Mouse (Mus musculus) spleen, adult 2 months (tissue): ENCODE measurements at regions not wholly inside any gene's neighbourhood (a gene's known extent, or its start where the extent isn't known, plus 50 kb on each side); places are given as distances from the start of the nearest gene placed in this dataset.

ENCODE experiments used
- DNase-seq, 2 experiments: peaks; one replicate each; pipeline versions ENCODE4 v3.0.0 to v3.0.0-alpha.2; 2012 to 2021; ENCODE audit warnings: low spot score in 2 of 2, low read depth in 1 of 2
- H3K27ac ChIP-seq: fragments of 200-500 bp; 2 replicates; pipeline ENCODE4 v1.5.1; 2012; ENCODE audit warnings: low read length, inconsistent platforms; ENCODE audit not compliant: insufficient read depth
- H3K27me3 ChIP-seq: fragments of 200-500 bp; 2 replicates; pipeline ENCODE4 v1.6.1; 2012; ENCODE audit warnings: mild to moderate bottlenecking, moderate library complexity, low read length, inconsistent platforms; ENCODE audit not compliant: control insufficient read depth, insufficient read depth
- H3K36me3 ChIP-seq: fragments of 200-500 bp; 2 replicates; pipeline ENCODE4 v1.6.1; 2012; ENCODE audit warnings: mild to moderate bottlenecking, low read length, inconsistent platforms; ENCODE audit not compliant: control insufficient read depth, insufficient read depth
- H3K4me1 ChIP-seq: fragments of 200-500 bp; 2 replicates; pipeline ENCODE4 v1.6.1; 2011; ENCODE audit warnings: inconsistent platforms; ENCODE audit not compliant: control insufficient read depth, insufficient read depth, insufficient read length
- H3K4me3 ChIP-seq: fragments of 200-500 bp; 2 replicates; pipeline ENCODE4 v1.5.1; 2011; ENCODE audit warnings: mild to moderate bottlenecking, inconsistent platforms; ENCODE audit not compliant: insufficient read depth, insufficient read length; ENCODE audit errors: extremely low read depth
- CTCF ChIP-seq: fragments of 200-500 bp; IDR thresholded peaks from 2 replicates; pipeline ENCODE4 v1.5.1; 2011; ENCODE audit warnings: mild to moderate bottlenecking, inconsistent platforms; ENCODE audit not compliant: insufficient read depth, insufficient read length, insufficient replicate concordance; ENCODE audit errors: extremely low read depth
- POLR2A ChIP-seq: fragments of 200-500 bp; IDR thresholded peaks from 2 replicates; pipeline ENCODE4 v1.6.1; 2011; ENCODE audit warnings: low read depth, low read length, inconsistent platforms
- WGBS: fragments of 180-500 bp; shearing (Covaris S2); methylation state at CpG from one replicate; pipeline ENCODE4 v1.1.7; 2018; 5-methylcytosine and 5-hydroxymethylcytosine counted together

DNA sequence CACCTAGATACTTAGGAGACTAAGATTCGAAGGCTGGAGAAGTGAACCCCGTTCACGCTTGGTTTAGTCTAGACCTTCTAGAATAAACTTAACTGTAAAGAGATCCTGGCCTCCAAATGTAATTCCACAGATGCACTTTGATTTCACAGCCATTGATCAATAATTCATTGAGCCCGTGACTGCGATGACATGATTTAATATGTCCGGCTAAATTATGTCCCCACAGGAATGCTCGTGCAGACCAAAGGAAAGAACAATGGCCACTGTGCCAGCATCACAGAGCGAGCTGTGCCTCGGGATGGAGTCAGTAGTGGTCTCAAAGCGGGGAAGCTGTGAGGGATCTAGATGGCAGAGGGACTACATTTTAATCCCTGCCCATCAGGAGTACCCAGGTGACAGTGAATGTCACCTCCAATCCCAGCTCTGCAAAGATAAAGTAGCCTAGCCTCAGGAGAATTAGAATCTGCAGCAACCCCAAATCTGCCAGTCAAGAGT is 256.5 kb upstream of the Id2 start:
- peaks cover 2% of the 10 kb centered on the region; the same call in 1 of the 2 replicates for H3K4me1 ChIP-seq
- no peaks in the 10 kb centered on the region for H3K27me3 ChIP-seq
- no peak overlapping the region for H3K4me3 ChIP-seq
- H3K27ac ChIP-seq: no peak overlapping the region
- 92% methylated on average over 10 of the region's 10 CpGs for WGBS
- DNase-seq: no peak
- no peaks in the 10 kb centered on the region for H3K36me3 ChIP-seq
- TF ChIP-seq POLR2A (no peak), CTCF (no peak)

DNA sequence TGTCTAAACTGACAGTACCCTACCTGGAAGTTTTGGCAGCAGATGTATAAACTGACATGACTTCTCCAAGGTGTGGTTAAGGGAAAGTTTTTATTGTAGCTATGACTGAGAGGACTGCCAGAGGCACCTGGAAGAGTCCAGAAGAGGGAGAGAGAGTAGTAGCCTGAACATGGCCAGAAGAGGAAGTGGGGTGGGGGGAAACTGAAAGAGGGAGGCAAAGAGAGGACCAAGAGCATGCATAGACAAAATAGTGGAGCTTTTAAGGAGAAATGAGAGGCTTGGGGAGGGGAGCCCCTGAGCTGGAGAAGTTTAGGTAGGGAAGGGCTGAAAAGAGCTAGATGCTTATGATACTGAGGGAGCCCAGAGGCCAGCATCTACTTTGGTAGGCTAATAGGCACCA is 255.2 kb upstream of the Id2 start:
- H3K36me3 ChIP-seq: no peaks in the 10 kb centered on the region
- H3K4me1 ChIP-seq: peaks cover 2% of the 10 kb centered on the region; the same call in 1 of the 2 replicates
- TF ChIP-seq CTCF (no peak), POLR2A (no peak)
- no peak for DNase-seq
- H3K27ac ChIP-seq: no peak overlapping the region
- no peaks in the 10 kb centered on the region for H3K27me3 ChIP-seq
- H3K4me3 ChIP-seq: no peak overlapping the region

DNA sequence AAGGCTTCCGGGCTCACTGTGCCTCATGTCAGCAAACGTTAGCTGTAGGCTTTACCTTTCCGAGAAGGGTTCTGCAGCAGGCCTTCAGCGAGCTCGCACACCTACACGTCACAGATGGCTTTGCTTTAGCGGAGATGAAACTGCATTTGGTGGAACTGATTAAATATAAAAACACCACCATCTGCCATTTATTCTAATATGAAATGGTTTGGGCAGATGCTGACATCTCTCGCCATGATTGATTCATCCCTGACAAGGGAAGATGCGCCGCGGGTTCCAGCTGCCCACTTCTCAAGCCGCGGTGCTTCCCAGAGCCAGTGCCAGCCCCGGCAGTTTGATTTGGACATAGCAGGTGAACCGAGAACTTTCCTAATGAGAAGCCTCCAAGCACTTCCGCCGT is 247.4 kb upstream of the Id2 start:
- H3K4me3 ChIP-seq: no peak overlapping the region
- WGBS: 90% methylated on average over 17 of the region's 17 CpGs
- DNase-seq: no peak
- H3K4me1 ChIP-seq: peaks cover 2% of the 10 kb centered on the region; the same call in 1 of the 2 replicates
- TF ChIP-seq CTCF: no peak
- no peak for TF ChIP-seq POLR2A
- H3K27me3 ChIP-seq: no peaks in the 10 kb centered on the region
- no peak overlapping the region for H3K27ac ChIP-seq
- H3K36me3 ChIP-seq: no peaks in the 10 kb centered on the region

DNA sequence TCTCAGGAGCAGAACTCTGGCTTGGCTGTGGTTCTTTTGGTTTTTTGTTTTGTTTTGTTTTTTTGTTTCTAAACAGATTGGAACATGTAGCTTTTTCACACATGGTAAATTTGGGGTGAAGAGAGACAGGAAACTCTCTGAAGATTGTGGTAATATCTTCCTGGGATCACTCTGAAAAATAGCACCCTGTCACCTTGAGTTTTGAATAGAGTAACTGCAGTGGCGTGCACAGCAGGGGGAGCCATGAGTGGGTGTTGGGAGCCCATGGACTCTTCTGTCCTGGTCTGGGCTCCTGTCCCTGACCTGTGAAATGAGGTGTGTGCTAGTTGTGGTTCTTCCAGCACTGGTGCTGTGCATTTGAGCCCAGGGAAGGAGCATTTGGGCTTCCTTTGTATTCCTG is 241.8 kb upstream of the Id2 start:
- Histone ChIP-seq H3K27ac (no peak overlapping the region), H3K27me3 (no peaks in the 10 kb centered on the region), H3K4me1 (peaks cover 6% of the 10 kb centered on the region; the same call in 1 of the 2 replicates), H3K36me3 (no peaks in the 10 kb centered on the region), H3K4me3 (no peak overlapping the region)
- TF ChIP-seq POLR2A: no peak
- TF ChIP-seq CTCF: no peak
- no peak for DNase-seq
- WGBS: 47% methylated on average over 1 of the region's 1 CpGs

DNA sequence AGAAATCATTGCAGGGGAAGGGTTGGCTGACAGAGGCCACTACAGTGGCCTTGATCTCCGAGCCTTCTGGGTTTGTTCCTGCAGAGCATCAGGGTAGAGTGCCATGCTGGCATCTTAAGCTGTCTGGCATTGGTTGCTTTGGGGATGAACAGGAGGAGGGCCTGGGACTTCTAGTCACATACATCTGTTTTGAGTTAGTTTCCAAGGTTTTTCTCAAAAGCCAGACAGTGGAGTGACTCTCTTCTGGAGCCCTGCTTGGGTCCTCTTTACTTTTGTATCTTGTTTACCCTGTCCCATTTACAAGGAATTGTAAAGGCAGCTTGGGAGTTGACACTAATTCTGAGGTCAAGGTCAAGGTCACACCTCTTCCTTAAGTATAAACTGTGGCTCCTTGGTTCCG is 239.0 kb upstream of the Id2 start:
- Histone ChIP-seq H3K27me3 (no peaks in the 10 kb centered on the region), H3K27ac (no peak overlapping the region), H3K4me1 (peaks cover 6% of the 10 kb centered on the region; the same call in 1 of the 2 replicates), H3K4me3 (no peak overlapping the region), H3K36me3 (no peaks in the 10 kb centered on the region)
- DNase-seq: no peak
- TF ChIP-seq POLR2A (no peak), CTCF (no peak)
- 82% methylated on average over 2 of the region's 2 CpGs for WGBS

DNA sequence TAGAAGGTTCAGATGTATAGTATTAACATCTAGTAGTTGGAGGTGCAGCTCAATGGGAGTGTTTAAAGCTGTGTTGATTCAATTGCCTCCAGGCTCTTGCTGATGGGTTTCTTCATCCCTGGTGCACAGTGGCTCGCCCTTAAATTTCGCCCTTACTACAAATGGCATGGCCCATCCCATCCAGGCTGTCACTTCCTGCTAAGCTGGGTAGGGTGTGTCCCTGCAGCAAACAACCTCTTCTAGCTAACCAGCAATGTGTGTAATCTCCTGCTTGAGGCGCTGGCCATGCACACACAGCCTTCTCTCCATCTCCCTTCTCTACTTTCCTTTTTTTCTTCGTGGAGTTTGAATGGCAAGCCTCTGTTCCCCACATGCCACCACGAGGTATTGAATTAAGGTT is 238.1 kb upstream of the Id2 start:
- no peak for DNase-seq
- no peak overlapping the region for H3K27ac ChIP-seq

DNA sequence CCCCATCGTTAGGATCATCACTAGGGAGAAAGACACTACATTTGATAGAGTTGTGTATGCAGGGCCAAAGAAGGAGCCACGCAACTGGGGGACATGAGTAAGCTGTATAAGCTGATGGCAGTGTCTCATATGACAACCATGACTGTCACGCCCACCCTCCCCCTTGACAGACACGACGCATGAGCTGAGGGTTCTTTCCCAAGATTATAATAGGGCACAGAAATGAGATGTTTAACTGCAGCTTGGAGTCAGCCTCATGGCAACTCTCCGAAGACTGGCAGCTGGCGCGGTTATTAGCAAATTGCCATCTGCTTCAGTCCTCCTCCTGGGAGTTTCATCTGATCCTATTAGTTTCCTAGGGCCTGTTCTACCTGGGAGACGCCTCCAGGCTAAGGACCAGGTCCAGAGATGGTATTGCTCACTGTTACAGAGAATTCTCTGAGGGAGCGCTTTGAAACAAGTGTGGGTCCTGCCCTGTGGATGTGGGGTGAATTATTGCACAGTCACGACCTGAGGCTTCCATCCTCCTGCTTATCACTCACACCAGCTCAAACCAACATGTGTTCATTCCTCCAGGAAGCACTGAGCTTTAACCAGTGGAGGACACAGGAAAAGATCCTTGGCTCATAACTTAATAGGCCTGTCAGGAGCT is 235.6 kb upstream of the Id2 start:
- H3K4me3 ChIP-seq: no peak overlapping the region
- 90% methylated on average over 11 of the region's 11 CpGs for WGBS
- no peak for DNase-seq
- H3K27me3 ChIP-seq: no peaks in the 10 kb centered on the region
- TF ChIP-seq POLR2A (no peak), CTCF (no peak)
- H3K27ac ChIP-seq: no peak overlapping the region
- no peaks in the 10 kb centered on the region for H3K4me1 ChIP-seq
- H3K36me3 ChIP-seq: no peaks in the 10 kb centered on the region

More for the DNA sequence above, 238.1 kb upstream of the Id2 start:
- WGBS: 76% methylated on average over 5 of the region's 5 CpGs
- TF ChIP-seq POLR2A: no peak
- TF ChIP-seq CTCF: no peak
- Histone ChIP-seq H3K27me3 (no peaks in the 10 kb centered on the region), H3K4me3 (no peak overlapping the region), H3K36me3 (no peaks in the 10 kb centered on the region), H3K4me1 (peaks cover 6% of the 10 kb centered on the region; the same call in 1 of the 2 replicates)
